Comparison of ENCODE assay signal across 8 mouse cellular contexts in genomic region chr17:48041351-48042287, GRCm38 (mm10). TPM values are rescaled to one million over a fixed set of nuclear protein-coding genes. Genes with fewer than 3 reads are reported as not detected.
DNase-seq lines count a peak whose midpoint lies in the region; ATAC-seq lines count a peak whose summit lies in the region.

No protein-coding gene starts in this region.

- no peaks in the 10 kb centered on the region for H3K36me3 ChIP-seq in lung, embryonic 15.5 days

- intact Hi-C loops in heart, postnatal 14 days (cut with DNase I) = no loop called here

- H3K4me1 ChIP-seq in lung, embryonic 15.5 days = peaks cover 29% of the 10 kb centered on the region

- peak; percentile 9; the same call in 1 of the 2 replicates for ATAC-seq in lung, embryonic 15.5 days (ENCODE audit: borderline replicate concordance, extremely low read depth, low FRiP score, low TSS enrichment)

- 11% methylated on average over 29 of the region's 29 CpGs for WGBS in lung, embryonic 15.5 days

- peak overlapping the region; percentile 29 for H3K4me3 ChIP-seq in lung, embryonic 15.5 days

- H3K27me3 ChIP-seq in lung, embryonic 15.5 days = no peaks in the 10 kb centered on the region

- H3K4me2 ChIP-seq in lung, embryonic 15.5 days = peak overlapping the region; percentile 49

- H3K9ac ChIP-seq in lung, embryonic 15.5 days = peak overlapping the region; percentile 32; the same call in 1 of the 2 replicates

- peak overlapping the region; percentile 87 for H3K27ac ChIP-seq in lung, embryonic 15.5 days

- DNase-seq in B cell, adult 2 months = peak; percentile 40 to 48
- peak; percentile 69 to 91 for DNase-seq in adrenal gland, adult (ENCODE audit: inconsistent age in 2 of 2, low spot score in 1 of 2)
- peak; percentile 33 for DNase-seq in fibroblast of lung, adult 2 months (ENCODE audit: low read depth)
- DNase-seq in heart, postnatal 14 days = peak; percentile 25 to 46
- DNase-seq in kidney, postnatal 4 days = peak; percentile 65 to 75
- peak; percentile 50 for DNase-seq in ovary, postnatal 36 days (ENCODE audit: low spot score)
- peak; percentile 59 for DNase-seq in urinary bladder, postnatal 14 days (ENCODE audit: low spot score)

- H3K9me3 ChIP-seq in lung, embryonic 15.5 days = no peaks in the 10 kb centered on the region

RNA-seq across cellular contexts. Expression of gene 1700122O11Rik, which starts 3.5 kb away (rescaled TPM):
- total RNA-seq in heart, postnatal 14 days (2021) = not detected
- not detected in 2 replicates for polyA plus RNA-seq in lung, embryonic 15.5 days (2015; fragmentation: Nextera tagmentation; extraction: Ambion mirVana)

RNA-seq across cellular contexts. Expression of gene 1700067P10Rik, which starts 47.5 kb away (rescaled TPM):
- total RNA-seq in heart, postnatal 14 days (2021) = not detected
- not detected in 2 replicates for polyA plus RNA-seq in lung, embryonic 15.5 days (2015; fragmentation: Nextera tagmentation; extraction: Ambion mirVana)

Comparison
In these comparisons a context has a peak if more than half of its experiments do, and no peak if none do; other contexts are left out.
1. Peak in every context shown above with its lines: DNase-seq, ATAC-seq, H3K4me3 ChIP-seq and H3K27ac ChIP-seq.